Mouse (Mus musculus): ENCODE results near the gene Sh2d2a. TPM values are rescaled to one million over a fixed set of nuclear protein-coding genes. Genes with fewer than 3 reads are reported as not detected.

Gene Sh2d2a
- total and polyA plus RNA-seq, 3 experiments = 23.2 to 66.8 (median 39.2) TPM

GRCm38 (mm10) chr3:87812413-87812812 is 34.1 kb upstream of the Sh2d2a start:
- no peak for DNase-seq (ENCODE audit: extremely low read depth)
- H3K4me1 ChIP-seq (ENCODE audit: control insufficient read depth in 1 of 2, insufficient read depth in 2 of 2) = peaks cover 5 to 6% of the 10 kb centered on the region in 2 experiments
- no peak overlapping the region for H3K4me3 ChIP-seq (replicated peaks in 1 of 3; ENCODE audit: low read depth in 2 of 3, low read length in 2 of 3, poor library complexity in 1 of 3)
- TF ChIP-seq ELF1 (IDR thresholded peaks at IDR 0.05; ENCODE audit: low read depth, low read length) = no peak
- TF ChIP-seq PAX5 (IDR thresholded peaks at IDR 0.05; ENCODE audit: low read length) = no peak
- no peak for TF ChIP-seq E2F4 (IDR thresholded peaks at IDR 0.05; ENCODE audit: insufficient replicate concordance, low read depth, low read length)
- TF ChIP-seq TBP (conservative IDR thresholded peaks at IDR 0.05; ENCODE audit: low read depth, low read length) = no peak
- TF ChIP-seq MEF2A (IDR thresholded peaks at IDR 0.05; ENCODE audit: borderline replicate concordance, low read depth, low read length) = no peak
- no peak for TF ChIP-seq CHD1 (IDR thresholded peaks at IDR 0.05; ENCODE audit: low read depth, low read length)
- TF ChIP-seq GABPA (IDR thresholded peaks at IDR 0.05; ENCODE audit: insufficient replicate concordance, low read depth, low read length) = no peak
- TF ChIP-seq KAT2A (IDR thresholded peaks at IDR 0.05; ENCODE audit: insufficient replicate concordance, low read length) = no peak
- no peak for TF ChIP-seq ZNF384 (IDR thresholded peaks at IDR 0.05; ENCODE audit: low read depth, low read length)
- TF ChIP-seq UBTF (IDR thresholded peaks at IDR 0.05; ENCODE audit: low read depth, low read length) = no peak
- no peak for TF ChIP-seq SMC3 (IDR thresholded peaks at IDR 0.05; ENCODE audit: low read depth, low read length)
- TF ChIP-seq CHD2 (IDR thresholded peaks at IDR 0.05; ENCODE audit: low read length) = no peak
- TF ChIP-seq JUND (conservative IDR thresholded peaks at IDR 0.05; ENCODE audit: low read depth, low read length) = no peak
- no peak for TF ChIP-seq ZMIZ1 (IDR thresholded peaks at IDR 0.05; ENCODE audit: low read depth, low read length)
- peaks cover 94% of the 10 kb centered on the region for H3K27me3 ChIP-seq (replicated peaks)
- H3K79me2 ChIP-seq (replicated peaks; ENCODE audit: control insufficient read depth, extremely low read depth, insufficient read depth, poor library complexity, severe bottlenecking) = no peaks in the 10 kb centered on the region
- H3K36me3 ChIP-seq (replicated peaks in 1 of 2; ENCODE audit: control insufficient read depth in 1 of 2, insufficient read depth in 1 of 2, low read length in 1 of 2) = no peaks in the 10 kb centered on the region
- no peak overlapping the region for H3K27ac ChIP-seq (ENCODE audit: insufficient read depth, low read depth)
- dilution Hi-C loops (cut with MboI; ENCODE audit: extremely low pct_ligation_motif_present, extremely low pct_unique_long_range_greater_than_20kb, low sequenced_read_pairs) (no loop called here), in situ Hi-C loops (cut with MboI; ENCODE audit: low pct_ligation_motif_present, low pct_unique_long_range_greater_than_20kb, low sequenced_read_pairs) (no loop called here)
- H3K9ac ChIP-seq (ENCODE audit: insufficient read depth, low read depth) = no peak overlapping the region
- no peak overlapping the region for H3K4me2 ChIP-seq (ENCODE audit: insufficient read depth, low read depth, poor library complexity, severe bottlenecking)
- no peaks in the 10 kb centered on the region for H3K9me3 ChIP-seq (replicated peaks; ENCODE audit: low read length)

GRCm38 (mm10) chr3:87812873-87813272 is 33.7 kb upstream of the Sh2d2a start:
- Histone ChIP-seq H3K9me3 (replicated peaks; ENCODE audit: low read length) (no peaks in the 10 kb centered on the region), H3K9ac (ENCODE audit: insufficient read depth, low read depth) (no peak overlapping the region), H3K4me2 (ENCODE audit: insufficient read depth, low read depth, poor library complexity, severe bottlenecking) (no peak overlapping the region), H3K36me3 (replicated peaks in 1 of 2; ENCODE audit: control insufficient read depth in 1 of 2, insufficient read depth in 1 of 2, low read length in 1 of 2) (no peaks in the 10 kb centered on the region), H3K27ac (ENCODE audit: insufficient read depth, low read depth) (no peak overlapping the region), H3K79me2 (replicated peaks; ENCODE audit: control insufficient read depth, extremely low read depth, insufficient read depth, poor library complexity, severe bottlenecking) (no peaks in the 10 kb centered on the region), H3K27me3 (replicated peaks) (peaks cover 94% of the 10 kb centered on the region), H3K4me3 (replicated peaks in 1 of 3; ENCODE audit: low read depth in 2 of 3, low read length in 2 of 3, poor library complexity in 1 of 3) (no peak overlapping the region), H3K4me1 (ENCODE audit: control insufficient read depth in 1 of 2, insufficient read depth in 2 of 2) (peaks cover 5 to 6% of the 10 kb centered on the region in 2 experiments)
- in situ Hi-C loops (cut with MboI; ENCODE audit: low pct_ligation_motif_present, low pct_unique_long_range_greater_than_20kb, low sequenced_read_pairs) = no loop called here
- dilution Hi-C loops (cut with MboI; ENCODE audit: extremely low pct_ligation_motif_present, extremely low pct_unique_long_range_greater_than_20kb, low sequenced_read_pairs) = no loop called here
- no peak for TF ChIP-seq KAT2A (IDR thresholded peaks at IDR 0.05; ENCODE audit: insufficient replicate concordance, low read length)
- TF ChIP-seq PAX5 (IDR thresholded peaks at IDR 0.05; ENCODE audit: low read length) = no peak
- no peak for TF ChIP-seq UBTF (IDR thresholded peaks at IDR 0.05; ENCODE audit: low read depth, low read length)
- TF ChIP-seq MAX (IDR thresholded peaks at IDR 0.05; ENCODE audit: low read length) = no peak
- no peak for TF ChIP-seq MYC (IDR thresholded peaks at IDR 0.05; ENCODE audit: low read depth, low read length)
- TF ChIP-seq ETS1 (conservative IDR thresholded peaks at IDR 0.05; ENCODE audit: low read depth, low read length) = no peak
- no peak for TF ChIP-seq IRF4 (IDR thresholded peaks at IDR 0.05; ENCODE audit: low read depth, low read length)
- TF ChIP-seq MEF2A (IDR thresholded peaks at IDR 0.05; ENCODE audit: borderline replicate concordance, low read depth, low read length) = no peak
- no peak for TF ChIP-seq TCF12 (IDR thresholded peaks at IDR 0.05; ENCODE audit: low read depth, low read length)
- no peak for TF ChIP-seq NRF1 (IDR thresholded peaks at IDR 0.05; ENCODE audit: low read depth, low read length)
- TF ChIP-seq TBP (conservative IDR thresholded peaks at IDR 0.05; ENCODE audit: low read depth, low read length) = no peak
- TF ChIP-seq EP300 (IDR thresholded peaks at IDR 0.05; ENCODE audit: low read length) = no peak
- no peak for TF ChIP-seq MXI1 (IDR thresholded peaks at IDR 0.05; ENCODE audit: low read depth, low read length)
- TF ChIP-seq USF2 (conservative IDR thresholded peaks at IDR 0.05; ENCODE audit: low read depth, low read length) = no peak
- no peak for DNase-seq (ENCODE audit: extremely low read depth)

All from CH12.LX (cell line).